Mouse (Mus musculus): Measurements from ENCODE around the gene Plekhg1. TPM values are rescaled to one million over a fixed set of nuclear protein-coding genes. Genes with fewer than 3 reads are reported as not detected.

The Plekhg1 gene
- total RNA-seq, 2 experiments from 2014 or later: 14.2 to 15.9 TPM

DNA sequence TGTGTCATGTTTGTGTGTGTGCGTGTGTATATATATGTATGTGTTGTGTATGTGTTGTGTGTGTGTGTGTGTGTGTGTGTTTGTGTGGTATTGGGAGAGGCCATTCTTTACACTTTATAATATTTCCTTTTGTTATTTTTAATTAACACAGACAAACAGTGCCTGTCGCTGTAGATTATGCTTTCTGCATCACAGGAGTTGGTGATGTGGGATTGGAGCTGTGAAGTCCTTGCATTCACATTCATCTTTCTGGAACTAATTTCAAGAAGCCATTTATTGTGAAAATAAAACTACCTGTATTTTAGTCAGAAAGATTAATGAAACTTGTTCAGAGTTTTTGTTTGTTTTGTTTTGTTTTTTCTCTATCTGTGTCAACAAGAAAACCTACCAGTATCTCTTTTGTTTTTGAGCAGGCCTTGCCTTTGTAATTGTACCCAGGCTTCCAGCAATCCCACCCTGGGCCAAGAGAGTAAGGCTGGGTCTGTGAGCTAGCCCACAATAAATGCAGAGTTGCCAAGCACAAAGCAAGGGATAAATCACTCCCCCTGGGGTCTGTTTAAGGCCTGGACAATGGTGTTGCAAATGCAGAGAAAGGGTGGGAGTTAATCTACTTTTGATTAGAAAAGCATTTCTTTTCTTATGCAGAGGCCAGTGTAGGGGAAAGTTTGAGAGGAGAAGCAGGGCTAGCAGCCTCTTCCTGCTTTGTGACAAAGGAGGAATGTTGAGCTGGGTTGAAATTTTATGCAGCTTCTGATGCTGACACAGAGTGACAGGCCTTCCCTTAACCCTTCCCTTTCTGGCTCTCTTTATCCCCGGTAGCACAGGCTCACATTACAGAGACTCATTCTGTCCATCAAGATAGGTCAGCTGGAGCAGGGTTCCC lies 151.5 kb downstream of the Plekhg1 start:
- peak overlapping the region; percentile 64 for H3K27ac ChIP-seq

GRCm38 (mm10) chr10:3892368-3892767 lies 152.2 kb downstream of the Plekhg1 start:
- Histone ChIP-seq H3K27ac (peak overlapping the region; percentile 64), H3K4me3 (no peak overlapping the region)
- no peak for TF ChIP-seq CTCF (conservative IDR thresholded peaks at IDR 0.05)
- DNase-seq (ENCODE audit: low spot score in 2 of 2): no peak

More for the DNA sequence above, 151.5 kb downstream of the Plekhg1 start:
- DNase-seq (ENCODE audit: low spot score in 2 of 2): no peak
- no peak for TF ChIP-seq CTCF (conservative IDR thresholded peaks at IDR 0.05)
- H3K4me3 ChIP-seq: no peak overlapping the region

GRCm38 (mm10) chr10:3898068-3898467 lies 157.9 kb downstream of the Plekhg1 start:
- TF ChIP-seq CTCF (conservative IDR thresholded peaks at IDR 0.05): no peak
- peak overlapping the region; percentile 52 for H3K27ac ChIP-seq
- no peak for DNase-seq (ENCODE audit: low spot score in 2 of 2)
- no peak overlapping the region for H3K4me3 ChIP-seq

GRCm38 (mm10) chr10:3900416-3900956 lies 160.3 kb downstream of the Plekhg1 start:
- no peak overlapping the region for H3K4me3 ChIP-seq
- no peak for DNase-seq (ENCODE audit: low spot score in 2 of 2)
- TF ChIP-seq CTCF (conservative IDR thresholded peaks at IDR 0.05): no peak
- 0 out of 2 replicates have a peak overlapping the region, but pooled peaks have one; percentile 14 for H3K27ac ChIP-seq

GRCm38 (mm10) chr10:3905747-3906146 lies 165.6 kb downstream of the Plekhg1 start:
- TF ChIP-seq CTCF (conservative IDR thresholded peaks at IDR 0.05): no peak
- no peak for DNase-seq (ENCODE audit: low spot score in 2 of 2)
- Histone ChIP-seq H3K4me3 (no peak overlapping the region), H3K27ac (no peak overlapping the region)

- Histone ChIP-seq H3K27ac (no peak overlapping the region), H3K4me3 (no peak overlapping the region)
- DNase-seq (ENCODE audit: low spot score in 2 of 2): no peak
- TF ChIP-seq CTCF (conservative IDR thresholded peaks at IDR 0.05): no peak
Measured at GRCm38 (mm10) chr10:3914104-3914503, 173.9 kb downstream of the Plekhg1 start.

DNA sequence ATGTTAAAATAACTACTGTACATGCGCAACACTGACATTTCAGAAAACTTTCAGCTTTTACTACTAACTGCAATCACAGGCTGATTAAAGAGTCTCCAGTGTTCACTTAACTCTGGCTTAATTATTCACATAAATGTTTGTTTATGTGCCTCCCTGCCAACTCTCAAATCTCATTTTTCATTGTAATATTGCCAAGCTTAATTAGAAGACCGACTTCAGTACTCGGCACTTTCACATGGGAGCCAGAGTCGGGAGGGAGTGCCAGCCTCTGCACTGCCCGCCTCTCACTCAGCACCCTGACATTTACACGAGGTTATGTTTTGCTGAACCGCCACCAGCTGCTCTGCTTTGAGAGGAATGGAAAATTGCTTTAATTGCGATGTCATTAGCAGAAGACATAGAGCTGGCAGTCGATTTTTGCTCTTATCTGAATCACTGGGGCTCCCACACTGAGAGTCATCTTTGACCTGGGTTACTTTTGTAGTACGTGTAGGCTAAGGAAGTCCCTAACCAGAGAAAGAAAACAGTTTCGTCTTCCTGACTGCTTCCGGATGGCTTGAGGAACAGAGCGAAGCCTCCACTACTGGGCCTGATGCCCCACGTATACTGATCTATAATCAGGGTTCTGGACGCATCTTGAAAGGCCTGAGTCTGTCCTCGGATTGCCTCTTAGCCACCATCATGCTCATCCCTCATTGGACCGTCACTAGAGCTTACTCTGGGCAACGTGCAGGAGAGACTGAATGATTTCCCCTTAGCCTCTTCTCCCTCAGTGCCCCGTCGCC lies 180.4 kb downstream of the Plekhg1 start:
- no peak for TF ChIP-seq CTCF (conservative IDR thresholded peaks at IDR 0.05)
- peak; percentile 31 to 56 for DNase-seq (ENCODE audit: low spot score in 2 of 2)
- Histone ChIP-seq H3K4me3 (no peak overlapping the region; the same call in 1 of the 2 replicates), H3K27ac (peak overlapping the region; percentile 6; the same call in 1 of the 2 replicates)

DNA sequence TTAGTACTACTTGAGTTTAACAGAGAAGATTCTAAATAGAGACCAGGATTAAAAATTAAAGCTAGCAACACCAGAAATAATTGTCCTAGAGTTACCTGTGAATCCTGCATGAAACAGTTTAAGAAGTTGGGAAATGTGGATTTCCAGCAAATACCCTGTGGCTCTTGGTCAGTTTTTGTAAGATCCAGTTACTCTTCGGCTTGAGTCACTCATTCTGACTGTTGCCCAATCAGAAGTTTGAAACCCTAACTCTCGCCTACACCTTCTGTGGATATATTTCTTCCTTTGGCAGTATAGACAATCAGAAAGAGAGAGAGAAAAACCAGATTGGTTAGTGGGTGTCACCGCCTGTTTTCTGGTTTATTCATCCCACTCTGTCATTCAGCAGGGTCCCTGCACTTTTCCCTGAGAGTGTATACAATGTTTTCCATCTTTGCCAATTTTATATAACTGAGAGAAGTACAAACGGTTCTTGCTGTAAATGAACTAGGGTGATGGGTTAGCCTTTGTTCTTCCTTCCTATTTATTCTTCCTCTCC lies 187.9 kb downstream of the Plekhg1 start:
- H3K4me3 ChIP-seq: no peak overlapping the region
- no peak for TF ChIP-seq CTCF (conservative IDR thresholded peaks at IDR 0.05)
- DNase-seq (ENCODE audit: low spot score in 2 of 2): peak; percentile 47 to 50
- H3K27ac ChIP-seq: peak overlapping the region; percentile 49; the same call in 1 of the 2 replicates

DNA sequence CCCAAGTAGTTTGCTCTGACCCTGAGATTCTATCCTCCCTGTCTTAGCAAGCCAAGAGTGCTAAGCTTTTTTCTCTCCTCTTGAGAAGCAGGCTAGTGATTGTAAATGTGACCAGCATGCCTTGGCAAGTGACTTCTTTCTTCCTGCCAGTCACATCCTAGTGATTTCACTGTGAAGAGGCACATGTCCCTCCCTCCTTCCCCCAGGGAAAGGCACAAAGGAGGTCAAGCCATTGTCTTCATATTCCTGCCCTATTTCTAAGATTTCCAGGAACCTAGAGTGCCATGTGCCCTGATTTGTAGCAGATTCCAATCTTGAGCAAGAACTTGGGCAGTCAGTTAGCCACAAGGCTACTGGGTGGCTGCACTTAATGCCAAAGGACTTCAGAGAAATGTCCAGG lies 191.7 kb downstream of the Plekhg1 start:
- DNase-seq (ENCODE audit: low spot score in 2 of 2): no peak
- Histone ChIP-seq H3K27ac (no peak overlapping the region), H3K4me3 (no peak overlapping the region)
- TF ChIP-seq CTCF (conservative IDR thresholded peaks at IDR 0.05): no peak

GRCm38 (mm10) chr10:3933311-3933940 lies 193.3 kb downstream of the Plekhg1 start:
- no peak for TF ChIP-seq CTCF (conservative IDR thresholded peaks at IDR 0.05)
- Histone ChIP-seq H3K27ac (no peak overlapping the region), H3K4me3 (no peak overlapping the region)
- no peak for DNase-seq (ENCODE audit: low spot score in 2 of 2)

DNA sequence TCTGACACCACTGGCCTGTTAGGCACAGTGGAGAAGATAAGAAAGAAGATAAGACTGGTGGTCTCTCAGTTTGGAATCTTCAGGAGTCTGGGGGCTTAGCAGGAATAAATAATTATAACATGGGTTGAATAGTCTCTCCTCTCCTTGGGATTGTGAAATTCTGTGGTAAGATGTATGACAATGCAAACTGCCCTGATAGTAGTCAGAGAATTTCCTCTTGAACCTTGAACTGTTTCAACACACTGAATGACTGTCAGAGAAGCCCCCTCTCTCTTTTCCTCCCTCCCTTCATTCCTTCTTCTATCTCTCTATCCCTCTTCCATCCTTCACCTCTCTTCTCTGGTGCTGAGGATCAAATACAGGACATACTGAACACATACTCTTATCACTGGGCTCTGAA lies 196.7 kb downstream of the Plekhg1 start:
- no peak for DNase-seq (ENCODE audit: low spot score in 2 of 2)
- no peak overlapping the region for H3K4me3 ChIP-seq
- no peak for TF ChIP-seq CTCF (conservative IDR thresholded peaks at IDR 0.05)
- H3K27ac ChIP-seq: no peak overlapping the region

GRCm38 (mm10) chr10:3939895-3940595 lies 199.9 kb downstream of the Plekhg1 start:
- DNase-seq (ENCODE audit: low spot score in 2 of 2): no peak
- no peak overlapping the region for H3K27ac ChIP-seq

More at GRCm38 (mm10) chr10:3939895-3940595, 199.9 kb downstream of the Plekhg1 start:
- no peak for TF ChIP-seq CTCF (conservative IDR thresholded peaks at IDR 0.05)
- no peak overlapping the region for H3K4me3 ChIP-seq

Measured in layer of hippocampus, adult 2 months (tissue).